Mouse (Mus musculus): ENCODE measurements around the gene Brd3.

- TF ChIP-seq CTCF (IDR thresholded peaks at IDR 0.05; ENCODE audit: extremely low read depth, insufficient read depth, low read length): no peak
- TF ChIP-seq POLR2A (IDR thresholded peaks at IDR 0.05; ENCODE audit: extremely low read depth, insufficient read depth, low read length): no peak
Observed at GRCm38 (mm10) chr2:27416425-27416824, 91.0 kb downstream of the Brd3 start.
